In genomic region chr13:46695932-46696331, GRCm38 (mm10) we compare ENCODE assay signal across 19 mouse cellular contexts.
"Had no signal": no experiment of that assay in that cellular context is flagged by ENCODE, and none has a peak within 500 bp of the region (broad histone marks: within the 10 kb centered on the region; RNA-seq: fewer than 3 reads in every experiment).

No protein-coding gene starts in this region.

- H3K27ac ChIP-seq: heart, embryonic 10.5 days; hindbrain, embryonic 10.5 days; hindbrain, embryonic 12.5 days; hindbrain, embryonic 14.5 days; limb, embryonic 10.5 days; limb, embryonic 12.5 days; liver, embryonic 12.5 days; liver, embryonic 14.5 days had no signal

- DNase-seq: forebrain, postnatal 0 days; gastrocnemius, postnatal 14 days; heart, postnatal 10 days; heart, postnatal 4 days; kidney, postnatal 10 days; layer of hippocampus, adult 9-11 months; layer of hippocampus, postnatal 36 days; liver had no signal

- H3K9me3 ChIP-seq: heart, embryonic 10.5 days; heart, embryonic 12.5 days; hindbrain, embryonic 10.5 days; hindbrain, embryonic 12.5 days; limb, embryonic 10.5 days; limb, embryonic 12.5 days; liver, embryonic 12.5 days had no signal

- H3K4me2 ChIP-seq: heart, embryonic 12.5 days; hindbrain, embryonic 12.5 days; hindbrain, embryonic 14.5 days; limb, embryonic 12.5 days; liver, embryonic 12.5 days had no signal

- H3K4me1 ChIP-seq: heart, embryonic 10.5 days; heart, embryonic 12.5 days; hindbrain, embryonic 10.5 days; hindbrain, embryonic 12.5 days; limb, embryonic 10.5 days; limb, embryonic 12.5 days had no signal

- ATAC-seq: forebrain, postnatal 0 days; hindbrain, embryonic 16.5 days; inflammation-experienced regulatory T-cells, adult 6 months; liver, embryonic 12.5 days had no signal

- H3K9ac ChIP-seq: forebrain, postnatal 0 days; heart, embryonic 12.5 days; hindbrain, embryonic 12.5 days; hindbrain, embryonic 14.5 days; limb, embryonic 12.5 days; liver, embryonic 12.5 days; liver, embryonic 14.5 days had no signal

- H3K27me3 ChIP-seq: heart, embryonic 12.5 days; hindbrain, embryonic 12.5 days; limb, embryonic 12.5 days; liver, embryonic 12.5 days had no signal

- H3K4me3 ChIP-seq: heart, embryonic 10.5 days; heart, embryonic 12.5 days; hindbrain, embryonic 10.5 days; hindbrain, embryonic 12.5 days; limb, embryonic 10.5 days; limb, embryonic 12.5 days; liver, embryonic 12.5 days had no signal
